Mouse (Mus musculus): ENCODE results near the gene Tmem248. TPM values are rescaled to one million over a fixed set of nuclear protein-coding genes. Genes with fewer than 3 reads are reported as not detected.
"Not testable (repeated sequence)": the region's sequence is repeated elsewhere in the genome, so short reads cannot be mapped to it uniquely, and the experiment has no call there.

Gene Tmem248
- polyA plus RNA-seq, 1 experiment from 2014 or later = 33.8 TPM

GRCm38 (mm10) chr5:130239236-130239635 lies 22.4 kb downstream of the Tmem248 start:
- no peaks in the 10 kb centered on the region for H3K27me3 ChIP-seq (ENCODE audit: control insufficient read depth, insufficient read depth, low read length)
- peaks cover 56% of the 10 kb centered on the region for H3K36me3 ChIP-seq (ENCODE audit: control insufficient read depth, insufficient read depth, low read length)
- no peak overlapping the region for H3K9ac ChIP-seq (ENCODE audit: low read depth, low read length)
- H3K9me3 ChIP-seq (replicated peaks; ENCODE audit: control insufficient read depth, low read length) = no peaks in the 10 kb centered on the region
- H3K4me1 ChIP-seq (ENCODE audit: control insufficient read depth, insufficient read depth, low read length) = no peaks in the 10 kb centered on the region
- no peak overlapping the region for H3K4me3 ChIP-seq (ENCODE audit: low read depth, low read length)
- no peak; the same call in 1 of the 2 replicates for ATAC-seq (replicated peaks; ENCODE audit: insufficient number of reproducible peaks, low FRiP score, low TSS enrichment)
- 92% methylated on average over 7 of the region's 7 CpGs for WGBS (ENCODE audit: insufficient replicate concordance)
- H3K4me2 ChIP-seq = no peak overlapping the region
- H3K27ac ChIP-seq (ENCODE audit: low read depth, low read length) = no peak overlapping the region

GRCm38 (mm10) chr5:130239856-130240255 lies 23.0 kb downstream of the Tmem248 start:
- Histone ChIP-seq H3K4me1 (ENCODE audit: control insufficient read depth, insufficient read depth, low read length) (no peaks in the 10 kb centered on the region), H3K9me3 (replicated peaks; ENCODE audit: control insufficient read depth, low read length) (no peaks in the 10 kb centered on the region), H3K27ac (ENCODE audit: low read depth, low read length) (no peak overlapping the region), H3K4me2 (no peak overlapping the region), H3K9ac (ENCODE audit: low read depth, low read length) (no peak overlapping the region), H3K4me3 (ENCODE audit: low read depth, low read length) (no peak overlapping the region), H3K27me3 (ENCODE audit: control insufficient read depth, insufficient read depth, low read length) (no peaks in the 10 kb centered on the region), H3K36me3 (ENCODE audit: control insufficient read depth, insufficient read depth, low read length) (peaks cover 54% of the 10 kb centered on the region)
- ATAC-seq (replicated peaks; ENCODE audit: insufficient number of reproducible peaks, low FRiP score, low TSS enrichment) = no peak
- 93% methylated on average over 2 of the region's 2 CpGs for WGBS (ENCODE audit: insufficient replicate concordance)

GRCm38 (mm10) chr5:130241426-130241825 lies 24.5 kb downstream of the Tmem248 start:
- H3K4me2 ChIP-seq = no peak overlapping the region
- no peak overlapping the region for H3K9ac ChIP-seq (ENCODE audit: low read depth, low read length)
- 84% methylated on average over 12 of the region's 12 CpGs for WGBS (ENCODE audit: insufficient replicate concordance)
- H3K4me1 ChIP-seq (ENCODE audit: control insufficient read depth, insufficient read depth, low read length) = no peaks in the 10 kb centered on the region
- no peak overlapping the region for H3K27ac ChIP-seq (ENCODE audit: low read depth, low read length)
- H3K27me3 ChIP-seq (ENCODE audit: control insufficient read depth, insufficient read depth, low read length) = no peaks in the 10 kb centered on the region
- no peak overlapping the region for H3K4me3 ChIP-seq (ENCODE audit: low read depth, low read length)
- H3K9me3 ChIP-seq (replicated peaks; ENCODE audit: control insufficient read depth, low read length) = no peaks in the 10 kb centered on the region
- H3K36me3 ChIP-seq (ENCODE audit: control insufficient read depth, insufficient read depth, low read length) = peaks cover 52% of the 10 kb centered on the region
- ATAC-seq (replicated peaks; ENCODE audit: insufficient number of reproducible peaks, low FRiP score, low TSS enrichment) = no peak

GRCm38 (mm10) chr5:130247823-130248222 lies 30.9 kb downstream of the Tmem248 start:
- peaks cover 52% of the 10 kb centered on the region for H3K36me3 ChIP-seq (ENCODE audit: control insufficient read depth, insufficient read depth, low read length)
- no peaks in the 10 kb centered on the region for H3K9me3 ChIP-seq (replicated peaks; ENCODE audit: control insufficient read depth, low read length)
- 71% methylated on average over 5 of the region's 5 CpGs for WGBS (ENCODE audit: insufficient replicate concordance)
- no peaks in the 10 kb centered on the region for H3K27me3 ChIP-seq (ENCODE audit: control insufficient read depth, insufficient read depth, low read length)
- no peak overlapping the region for H3K4me2 ChIP-seq
- no peak overlapping the region for H3K27ac ChIP-seq (ENCODE audit: low read depth, low read length)
- H3K9ac ChIP-seq (ENCODE audit: low read depth, low read length) = no peak overlapping the region; the same call in 1 of the 2 replicates
- H3K4me3 ChIP-seq (ENCODE audit: low read depth, low read length) = no peak overlapping the region
- ATAC-seq (replicated peaks; ENCODE audit: insufficient number of reproducible peaks, low FRiP score, low TSS enrichment) = no peak
- no peaks in the 10 kb centered on the region for H3K4me1 ChIP-seq (ENCODE audit: control insufficient read depth, insufficient read depth, low read length)

- no peak for ATAC-seq (replicated peaks; ENCODE audit: insufficient number of reproducible peaks, low FRiP score, low TSS enrichment)
- H3K9me3 ChIP-seq (replicated peaks; ENCODE audit: control insufficient read depth, low read length) = no peaks in the 10 kb centered on the region
- peak overlapping the region; percentile 70 for H3K4me3 ChIP-seq (ENCODE audit: low read depth, low read length)
- H3K4me1 ChIP-seq (ENCODE audit: control insufficient read depth, insufficient read depth, low read length) = peaks cover 7% of the 10 kb centered on the region
- peak overlapping the region; percentile 85 for H3K9ac ChIP-seq (ENCODE audit: low read depth, low read length)
- H3K36me3 ChIP-seq (ENCODE audit: control insufficient read depth, insufficient read depth, low read length) = peaks cover 14% of the 10 kb centered on the region
- peak overlapping the region; percentile 67 for H3K4me2 ChIP-seq
- WGBS (ENCODE audit: insufficient replicate concordance) = 12% methylated on average over 19 of the region's 19 CpGs
- no peaks in the 10 kb centered on the region for H3K27me3 ChIP-seq (ENCODE audit: control insufficient read depth, insufficient read depth, low read length)
- peak overlapping the region; percentile 78 for H3K27ac ChIP-seq (ENCODE audit: low read depth, low read length)
These were observed 37.5 kb downstream of the Tmem248 start for GRCm38 (mm10) chr5:130254164-130255016.

- peak within 1 kb of the TSS; percentile 87 for H3K4me2 ChIP-seq
- H3K4me3 ChIP-seq (ENCODE audit: low read depth, low read length) = peak within 1 kb of the TSS; percentile 78
- peak; percentile 86 for ATAC-seq (replicated peaks; ENCODE audit: insufficient number of reproducible peaks, low FRiP score, low TSS enrichment)
- peak within 1 kb of the TSS; percentile 85 for H3K9ac ChIP-seq (ENCODE audit: low read depth, low read length)
- peak within 1 kb of the TSS; percentile 78 for H3K27ac ChIP-seq (ENCODE audit: low read depth, low read length)
- H3K27me3 ChIP-seq (ENCODE audit: control insufficient read depth, insufficient read depth, low read length) = no peaks in the 10 kb centered on the region
- H3K36me3 ChIP-seq (ENCODE audit: control insufficient read depth, insufficient read depth, low read length) = peaks cover 14% of the 10 kb centered on the region
- H3K4me1 ChIP-seq (ENCODE audit: control insufficient read depth, insufficient read depth, low read length) = peaks cover 7% of the 10 kb centered on the region
- under 1% methylated on average over 52 of the region's 52 CpGs for WGBS (ENCODE audit: insufficient replicate concordance)
- H3K9me3 ChIP-seq (replicated peaks; ENCODE audit: control insufficient read depth, low read length) = no peaks in the 10 kb centered on the region
These were observed 38.3 kb downstream of the Tmem248 start, which contains the start of the genes Sbds and Tyw1 for GRCm38 (mm10) chr5:130255017-130255720. Gene Sbds, minus strand, starts transcription at chr5:130255530. Gene Tyw1, plus strand, starts transcription at chr5:130255619.

- Histone ChIP-seq H3K9ac (ENCODE audit: low read depth, low read length) (peak overlapping the region; percentile 50; the same call in 1 of the 2 replicates), H3K27ac (ENCODE audit: low read depth, low read length) (peak overlapping the region; percentile 76; the same call in 1 of the 2 replicates), H3K4me2 (peak overlapping the region; percentile 87), H3K4me3 (ENCODE audit: low read depth, low read length) (peak overlapping the region; percentile 78)
- not testable (repeated sequence) for H3K36me3 ChIP-seq (ENCODE audit: control insufficient read depth, insufficient read depth, low read length); H3K9me3 ChIP-seq (replicated peaks; ENCODE audit: control insufficient read depth, low read length); H3K4me1 ChIP-seq (ENCODE audit: control insufficient read depth, insufficient read depth, low read length); H3K27me3 ChIP-seq (ENCODE audit: control insufficient read depth, insufficient read depth, low read length); ATAC-seq (replicated peaks; ENCODE audit: insufficient number of reproducible peaks, low FRiP score, low TSS enrichment)
- 27% methylated on average over 20 of the region's 20 CpGs for WGBS (ENCODE audit: insufficient replicate concordance)
These were observed 39.1 kb downstream of the Tmem248 start for GRCm38 (mm10) chr5:130255799-130256525.

- H3K9ac ChIP-seq (ENCODE audit: low read depth, low read length) = peak overlapping the region; percentile 81
- H3K27ac ChIP-seq (ENCODE audit: low read depth, low read length) = peak overlapping the region; percentile 76; the same call in 1 of the 2 replicates
- peaks cover 5% of the 10 kb centered on the region for H3K36me3 ChIP-seq (ENCODE audit: control insufficient read depth, insufficient read depth, low read length)
- H3K9me3 ChIP-seq (replicated peaks; ENCODE audit: control insufficient read depth, low read length) = no peaks in the 10 kb centered on the region
- H3K4me3 ChIP-seq (ENCODE audit: low read depth, low read length) = peak overlapping the region; percentile 78
- H3K4me1 ChIP-seq (ENCODE audit: control insufficient read depth, insufficient read depth, low read length) = peaks cover 7% of the 10 kb centered on the region
- peak; percentile 90 for ATAC-seq (replicated peaks; ENCODE audit: insufficient number of reproducible peaks, low FRiP score, low TSS enrichment)
- no peaks in the 10 kb centered on the region for H3K27me3 ChIP-seq (ENCODE audit: control insufficient read depth, insufficient read depth, low read length)
- peak overlapping the region; percentile 87 for H3K4me2 ChIP-seq
- under 1% methylated on average over 25 of the region's 25 CpGs for WGBS (ENCODE audit: insufficient replicate concordance)
These were observed 39.9 kb downstream of the Tmem248 start for GRCm38 (mm10) chr5:130256678-130257271.
